Mouse (Mus musculus) NIH3T3 (cell line): Measurements from ENCODE around the gene Evi5l.
A peak's percentile ranks its signal among the peaks of the same experiment; 100 is the strongest.

ENCODE experiments used
- DNase-seq: peaks from one replicate; pipeline ENCODE4 v3.0.0-alpha.2; 2012; ENCODE audit warnings: low read depth

Gene Evi5l

GRCm38 (mm10) chr8:4165852-4166751 is at the start of gene Evi5l:
TSS of gene Evi5l (plus strand) at chr8:4166567.
- peak; percentile 100 for DNase-seq

- no peak for DNase-seq
These were observed 32.6 kb upstream of the Evi5l start, which contains the start of gene Cd209g for GRCm38 (mm10) chr8:4133798-4134197. TSS of gene Cd209g (plus strand) at chr8:4134098.

- peak; percentile 88 for DNase-seq
These were observed 26.4 kb upstream of the Evi5l start for GRCm38 (mm10) chr8:4139660-4140646.

- DNase-seq = peak; percentile 60
These were observed 24.6 kb upstream of the Evi5l start for GRCm38 (mm10) chr8:4141721-4142120.

GRCm38 (mm10) chr8:4147272-4147671 is 19.1 kb upstream of the Evi5l start:
- no peak for DNase-seq

- no peak for DNase-seq
These were observed 11.5 kb upstream of the Evi5l start for GRCm38 (mm10) chr8:4154878-4155277.

GRCm38 (mm10) chr8:4162786-4163185 is 3.6 kb upstream of the Evi5l start:
- no peak for DNase-seq

- peak; percentile 66 for DNase-seq
These were observed 1.1 kb upstream of the Evi5l start for GRCm38 (mm10) chr8:4165176-4165851.

- peak; percentile 37 for DNase-seq
These were observed 636 bp downstream of the Evi5l start for GRCm38 (mm10) chr8:4166881-4167525.

GRCm38 (mm10) chr8:4167918-4168317 is 1.6 kb downstream of the Evi5l start:
- DNase-seq = no peak

- no peak for DNase-seq
These were observed 6.1 kb downstream of the Evi5l start for GRCm38 (mm10) chr8:4172486-4172885.

- DNase-seq = no peak
These were observed 7.7 kb downstream of the Evi5l start for GRCm38 (mm10) chr8:4174018-4174417.

- DNase-seq = no peak
These were observed 17.0 kb downstream of the Evi5l start for GRCm38 (mm10) chr8:4183409-4183808.

GRCm38 (mm10) chr8:4186151-4186550 is 19.8 kb downstream of the Evi5l start:
- DNase-seq = no peak

GRCm38 (mm10) chr8:4188605-4189004 is 22.2 kb downstream of the Evi5l start:
- DNase-seq = no peak

- DNase-seq = no peak
These were observed 22.8 kb downstream of the Evi5l start for GRCm38 (mm10) chr8:4189031-4189722.

- no peak for DNase-seq
These were observed 25.9 kb downstream of the Evi5l start for GRCm38 (mm10) chr8:4192305-4192704.

- peak; percentile 85 for DNase-seq
These were observed 26.6 kb downstream of the Evi5l start for GRCm38 (mm10) chr8:4192807-4193587.

GRCm38 (mm10) chr8:4193588-4193894 is 27.2 kb downstream of the Evi5l start:
- DNase-seq = no peak

GRCm38 (mm10) chr8:4201321-4201720 is 35.0 kb downstream of the Evi5l start:
- no peak for DNase-seq
